Mouse (Mus musculus): Measurements from ENCODE around the gene Cd44. TPM values are rescaled to one million over a fixed set of nuclear protein-coding genes. Genes with fewer than 3 reads are reported as not detected.

Gene Cd44
- total RNA-seq, 4 experiments from 2014 or later = 38.3 to 83.6 (median 56.9) TPM

DNA sequence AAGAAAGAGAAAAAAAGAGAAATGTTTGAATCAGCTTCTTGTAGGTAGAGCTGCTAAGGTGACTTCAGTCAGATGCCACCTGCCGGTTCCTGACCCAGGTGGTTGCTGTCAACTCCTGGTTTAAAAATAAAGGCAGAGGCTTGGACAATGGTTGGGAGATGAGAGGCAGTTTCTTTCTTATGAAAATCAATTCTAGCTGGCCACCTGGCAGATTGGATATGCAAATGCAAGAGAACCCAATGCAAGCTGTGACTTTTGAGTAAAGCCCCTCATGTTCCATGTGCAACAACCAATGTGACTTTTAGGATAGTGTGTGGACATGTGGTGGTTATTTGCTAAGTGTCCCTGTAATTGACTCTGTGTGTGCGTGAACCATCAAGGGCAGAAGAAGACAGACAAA, 33.0 kb downstream of the Cd44 start:
- no peak for DNase-seq

DNA sequence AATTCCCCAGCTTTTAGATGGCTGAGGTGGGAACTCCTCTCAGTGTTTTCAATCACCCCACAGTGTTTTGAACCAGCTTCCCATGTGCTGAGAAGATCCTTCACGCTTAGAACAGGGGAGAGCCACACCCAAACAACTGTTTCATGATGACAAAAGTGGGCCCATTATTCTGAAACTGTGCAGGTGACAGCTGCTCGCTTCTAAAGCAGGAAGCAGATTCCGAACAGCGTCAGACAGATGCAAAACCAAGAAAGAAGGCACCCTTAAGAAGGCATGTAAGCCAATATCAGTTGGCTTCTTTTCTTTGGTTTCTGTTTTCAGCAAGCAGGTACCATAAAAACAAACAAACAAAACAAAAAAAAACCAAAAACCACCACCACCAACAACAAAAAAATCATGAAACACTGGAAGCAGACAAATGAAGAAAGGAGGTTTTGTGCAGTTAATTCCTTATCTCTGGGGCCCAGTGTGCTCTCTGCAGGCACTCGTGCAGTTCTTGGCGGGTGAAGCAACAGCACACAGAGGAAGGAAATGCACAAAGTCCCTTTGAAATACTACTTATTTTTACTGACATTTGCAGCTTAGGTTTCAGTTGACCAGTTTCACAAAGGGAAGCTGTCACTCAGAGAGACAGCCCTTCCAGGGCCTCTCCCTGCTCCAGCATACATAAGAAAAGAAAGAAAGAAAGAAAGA, 33.9 kb downstream of the Cd44 start:
- DNase-seq = no peak

DNA sequence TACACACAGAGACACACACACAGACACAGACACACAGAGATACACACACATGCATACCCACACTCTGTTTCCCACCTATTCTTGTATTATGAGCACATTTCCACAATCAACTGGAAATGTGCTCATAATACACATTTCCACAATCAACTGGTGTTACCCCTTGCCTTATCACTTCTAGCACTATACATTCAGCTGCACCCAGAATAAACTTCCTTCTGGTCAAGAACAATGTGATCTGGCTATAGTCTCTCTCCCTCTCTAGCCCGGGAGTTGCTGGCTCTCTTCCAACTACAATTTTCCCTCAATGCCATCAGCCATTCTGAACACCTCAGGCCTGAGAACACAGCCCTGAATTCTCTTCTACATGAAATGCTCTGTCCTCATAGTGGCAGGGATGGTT, 34.9 kb downstream of the Cd44 start:
- DNase-seq = no peak

GRCm38 (mm10) chr2:102865354-102865752, 36.1 kb downstream of the Cd44 start:
- no peak for DNase-seq

GRCm38 (mm10) chr2:102864695-102865353, 36.6 kb downstream of the Cd44 start:
- DNase-seq = no peak

DNA sequence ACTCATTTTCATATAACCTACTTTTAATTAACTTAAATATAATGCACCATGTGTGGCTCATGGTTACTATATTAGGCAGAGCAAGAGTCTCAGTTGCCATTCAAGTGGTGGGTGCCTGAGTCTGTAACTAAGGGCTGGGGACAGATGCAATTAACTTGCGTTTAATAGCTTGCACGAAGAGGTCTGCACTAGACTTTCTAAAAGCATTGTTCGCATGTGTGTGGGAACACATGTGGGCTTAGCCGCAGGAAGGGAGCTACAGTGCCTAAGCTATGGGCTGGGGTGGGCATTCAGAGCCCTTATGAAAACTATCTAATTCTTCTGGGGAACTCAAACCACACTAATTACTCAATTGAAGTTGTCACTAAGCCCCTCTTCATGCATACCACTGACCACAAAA, 37.4 kb downstream of the Cd44 start:
- DNase-seq = no peak

DNA sequence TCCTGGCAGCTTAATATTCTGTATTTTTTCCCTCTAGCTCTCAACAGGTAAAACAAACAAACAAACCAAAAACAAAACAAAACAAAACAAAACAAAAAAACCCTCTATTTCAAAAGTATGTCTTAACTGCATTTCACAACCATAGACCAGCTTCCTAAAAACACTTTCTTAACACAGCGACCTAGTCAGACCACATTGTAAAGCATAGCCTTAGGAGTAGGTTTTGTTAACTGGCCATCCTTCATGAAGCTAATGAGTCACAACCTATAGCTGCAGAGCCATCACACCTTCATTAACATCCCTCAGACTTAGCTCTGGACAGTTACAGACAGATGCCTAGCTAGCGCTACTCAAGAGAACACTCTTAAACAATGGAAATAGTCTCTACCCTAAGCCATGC, 37.9 kb downstream of the Cd44 start:
- DNase-seq = no peak

GRCm38 (mm10) chr2:102862706-102863105, 38.8 kb downstream of the Cd44 start:
- no peak for DNase-seq

- no peak for DNase-seq
These were observed 43.2 kb downstream of the Cd44 start for GRCm38 (mm10) chr2:102858271-102858670.

DNA sequence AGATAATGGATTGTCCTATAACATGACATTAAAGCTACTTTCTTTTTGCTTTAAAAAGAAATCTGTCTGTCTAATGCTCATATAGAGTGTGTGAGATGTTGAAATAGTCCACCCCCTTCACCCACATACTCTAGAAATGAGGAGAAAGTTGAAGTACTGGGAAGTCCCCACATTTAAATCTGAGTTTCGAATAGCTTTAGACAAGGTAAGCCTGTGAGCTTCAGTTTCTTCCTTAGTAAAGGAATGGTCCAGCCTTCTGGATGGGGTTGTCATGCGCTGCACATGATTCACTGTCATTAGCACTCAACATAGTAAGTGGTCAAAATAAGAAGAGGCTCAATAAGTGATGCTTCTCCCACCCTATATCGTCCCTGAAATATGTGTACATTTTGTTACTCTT, 48.2 kb downstream of the Cd44 start:
- no peak for DNase-seq

DNA sequence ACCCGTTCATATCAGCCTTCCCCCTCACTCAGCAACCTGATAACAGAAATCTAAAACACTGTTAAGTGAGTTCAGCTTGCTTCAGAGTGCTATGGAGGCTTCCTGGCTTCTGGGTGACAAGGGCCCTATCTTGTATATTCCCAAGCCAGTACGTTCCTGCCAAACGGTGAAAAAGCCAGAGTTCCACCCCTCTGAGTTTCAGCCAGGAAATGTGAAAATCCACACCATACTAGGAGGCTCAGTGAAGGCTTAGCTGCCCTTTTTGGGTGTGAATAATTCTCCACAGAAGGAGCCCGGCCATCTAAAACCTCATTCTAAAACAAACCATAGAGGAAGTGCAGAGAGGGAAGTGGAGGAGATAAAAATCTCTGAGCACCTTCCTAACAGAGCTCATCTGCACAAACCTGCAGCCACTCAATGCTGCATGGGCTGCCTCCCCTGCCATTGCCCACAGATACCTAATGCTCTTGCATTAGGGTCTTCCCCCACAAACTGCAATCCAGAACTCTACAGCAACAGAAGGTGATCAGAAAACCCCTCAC, 49.5 kb downstream of the Cd44 start:
- DNase-seq = no peak

DNA sequence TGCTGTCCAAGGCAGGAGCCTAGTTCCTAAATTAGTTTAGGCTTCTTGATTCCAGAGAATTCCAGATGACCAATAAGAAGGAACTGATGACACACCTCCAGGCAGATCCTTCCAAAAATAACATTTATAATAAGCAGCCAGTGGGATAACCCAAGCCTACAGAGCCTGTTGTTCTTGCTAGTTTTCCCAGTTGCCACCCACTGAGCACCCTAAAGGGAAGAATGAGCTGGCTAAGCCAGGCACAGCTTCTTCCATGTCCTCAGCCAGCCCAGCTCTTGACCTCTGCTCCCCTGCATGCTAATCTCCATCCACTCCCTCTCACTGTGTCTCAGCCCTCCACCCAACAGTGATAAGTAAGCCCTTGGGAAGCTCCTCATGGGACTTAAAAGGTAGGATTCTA, 51.4 kb downstream of the Cd44 start:
- DNase-seq = no peak

GRCm38 (mm10) chr2:102848811-102849433, 52.5 kb downstream of the Cd44 start:
- no peak for DNase-seq

GRCm38 (mm10) chr2:102841231-102841630, 60.2 kb downstream of the Cd44 start:
- DNase-seq = no peak

DNA sequence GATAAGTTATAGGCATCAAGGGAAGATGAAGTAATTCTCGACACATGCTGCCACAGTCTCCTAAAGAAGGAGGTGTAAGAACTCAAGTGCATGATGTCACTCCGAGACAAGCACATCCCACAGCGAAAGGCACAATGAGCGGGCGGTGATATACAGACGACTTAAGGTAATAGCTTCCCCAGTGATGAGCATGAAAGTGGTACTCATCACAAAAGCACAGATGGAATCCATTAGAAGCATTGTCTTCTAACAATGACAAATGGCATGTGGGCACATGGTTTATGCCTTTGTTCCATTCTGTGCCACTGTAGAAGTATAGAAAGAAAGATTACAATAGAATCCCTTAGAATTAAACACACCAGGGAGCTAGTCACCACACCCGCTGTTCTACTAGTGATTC, 63.3 kb downstream of the Cd44 start:
- DNase-seq = no peak

DNA sequence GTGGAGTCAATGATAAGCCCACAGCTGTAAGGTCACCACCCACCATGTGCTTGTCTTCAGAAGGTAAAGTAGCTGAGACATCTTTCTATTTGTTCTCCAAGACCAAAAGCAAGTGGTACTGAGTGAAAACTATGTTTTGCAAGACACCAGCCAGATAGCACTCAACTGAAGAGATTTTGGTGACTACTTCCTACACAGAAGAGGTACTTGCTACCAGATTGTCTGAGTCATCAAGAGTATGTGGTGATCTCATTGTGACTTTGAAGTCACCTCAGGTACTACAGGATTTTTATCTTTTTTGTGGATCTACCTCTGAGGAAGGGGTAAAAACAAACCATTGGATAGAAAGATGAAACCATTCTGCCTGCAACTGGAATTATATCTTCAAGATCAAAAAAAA, 69.9 kb downstream of the Cd44 start:
- DNase-seq = no peak

DNA sequence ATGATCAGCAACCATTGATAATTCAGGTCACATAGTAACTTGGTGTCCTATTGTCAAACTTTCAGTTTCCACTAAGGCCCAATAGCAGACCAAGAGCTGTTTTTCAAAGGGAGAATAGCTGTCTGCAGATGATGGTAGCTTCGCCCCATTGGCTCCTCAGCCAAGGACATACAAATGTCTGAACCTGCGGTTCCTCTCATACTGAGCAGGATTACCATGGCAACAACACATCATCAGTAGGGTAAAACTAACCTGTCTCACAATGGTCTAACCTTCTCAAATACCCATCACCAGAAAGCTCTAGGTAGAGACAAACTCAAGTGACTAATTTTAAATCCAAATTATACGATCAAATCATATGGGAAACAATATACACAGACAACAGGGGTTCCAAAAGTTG, 72.3 kb downstream of the Cd44 start:
- peak; percentile 56 for DNase-seq

- no peak for DNase-seq
These were observed 73.1 kb downstream of the Cd44 start for GRCm38 (mm10) chr2:102828381-102828780.

GRCm38 (mm10) chr2:102827841-102828240, 73.6 kb downstream of the Cd44 start:
- no peak for DNase-seq

GRCm38 (mm10) chr2:102825961-102826633, 75.4 kb downstream of the Cd44 start:
- peak; percentile 23 for DNase-seq

DNA sequence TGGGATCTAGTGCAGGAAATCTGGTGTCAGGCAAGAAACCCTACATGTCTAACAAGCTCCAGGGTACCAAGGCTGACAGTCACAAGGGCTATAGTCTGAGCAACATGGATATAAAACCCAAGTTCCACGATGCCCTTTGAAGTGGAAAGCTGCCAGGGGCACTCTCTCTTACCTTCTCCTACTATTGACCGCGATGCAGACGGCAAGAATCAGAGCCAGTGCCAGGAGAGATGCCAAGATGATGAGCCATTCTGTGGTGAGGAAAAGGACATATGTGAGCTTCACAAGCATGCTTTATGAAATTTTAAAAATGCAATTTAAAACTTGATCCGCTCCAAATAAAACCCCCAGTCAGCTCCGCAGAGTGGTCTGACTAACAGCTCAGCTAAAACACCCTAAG, 79.4 kb downstream of the Cd44 start:
- DNase-seq = no peak

DNA sequence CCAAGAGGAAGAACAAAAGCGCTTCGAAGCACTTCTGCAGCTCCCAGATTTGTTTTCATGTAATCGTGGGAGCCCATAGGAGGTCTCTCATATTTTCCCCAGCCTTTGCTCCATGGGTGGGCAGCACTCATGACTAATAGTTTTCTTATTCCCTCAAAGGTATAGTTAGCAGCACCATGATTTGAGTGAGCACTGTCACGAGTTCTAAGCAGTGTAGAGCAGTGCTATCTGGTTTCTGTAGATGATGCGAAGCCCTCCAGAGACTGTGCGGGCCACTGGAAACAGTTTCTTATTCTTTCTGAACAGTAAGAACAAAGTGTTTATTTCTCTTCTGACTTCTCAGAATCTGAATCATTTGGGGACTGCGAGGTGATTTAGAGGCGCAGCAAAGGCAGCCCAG, 80.7 kb downstream of the Cd44 start:
- DNase-seq = no peak

GRCm38 (mm10) chr2:102820225-102820711, 81.2 kb downstream of the Cd44 start:
- DNase-seq = no peak

Measured in adrenal gland, adult 8-10 months (tissue).